Mouse (Mus musculus) monocyte, adult 5-6 weeks (primary cell): ENCODE measurements at regions not wholly inside any gene's neighbourhood (a gene's known extent, or its start where the extent isn't known, plus 50 kb on each side); places are given as distances from the start of the nearest gene placed in this dataset.
"Not testable (repeated sequence)": the region's sequence is repeated elsewhere in the genome, so short reads cannot be mapped to it uniquely, and the experiment has no call there.

ENCODE experiments used
- ATAC-seq: fragments of 153-309, 156-312 bp; replicated peaks from 2 replicates; pipeline ENCODE4 v1.8.0; 2017; ENCODE audit warnings: mild to moderate bottlenecking; ENCODE audit not compliant: low TSS enrichment, insufficient number of reproducible peaks, severe bottlenecking, poor library complexity, low FRiP score

- ATAC-seq: no peak
These were observed 98.3 kb upstream of the Rad23b start for GRCm38 (mm10) chr4:55251546-55251945.

DNA sequence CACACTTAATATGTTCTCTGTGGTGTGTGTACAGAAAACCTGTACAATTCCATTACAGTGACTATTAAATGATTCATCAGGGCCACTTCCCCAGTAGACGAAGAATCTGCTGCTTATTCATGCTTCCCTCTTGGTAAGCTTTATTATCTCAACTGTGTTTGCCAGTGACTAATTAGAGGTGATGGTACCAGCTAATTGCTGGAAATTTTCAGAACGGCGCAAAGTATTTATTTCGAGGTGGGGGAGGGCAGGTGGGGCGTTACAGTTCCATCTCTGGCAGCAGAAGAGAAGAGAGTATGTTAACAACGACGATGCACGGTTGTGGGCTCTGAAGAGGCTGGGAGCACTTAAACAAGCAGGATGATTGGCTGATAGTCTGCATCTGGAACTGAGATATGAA lies 96.1 kb upstream of the Rad23b start:
- no peak for ATAC-seq

- ATAC-seq: no peak
These were observed 77.7 kb upstream of the Rad23b start for GRCm38 (mm10) chr4:55271965-55272630.

DNA sequence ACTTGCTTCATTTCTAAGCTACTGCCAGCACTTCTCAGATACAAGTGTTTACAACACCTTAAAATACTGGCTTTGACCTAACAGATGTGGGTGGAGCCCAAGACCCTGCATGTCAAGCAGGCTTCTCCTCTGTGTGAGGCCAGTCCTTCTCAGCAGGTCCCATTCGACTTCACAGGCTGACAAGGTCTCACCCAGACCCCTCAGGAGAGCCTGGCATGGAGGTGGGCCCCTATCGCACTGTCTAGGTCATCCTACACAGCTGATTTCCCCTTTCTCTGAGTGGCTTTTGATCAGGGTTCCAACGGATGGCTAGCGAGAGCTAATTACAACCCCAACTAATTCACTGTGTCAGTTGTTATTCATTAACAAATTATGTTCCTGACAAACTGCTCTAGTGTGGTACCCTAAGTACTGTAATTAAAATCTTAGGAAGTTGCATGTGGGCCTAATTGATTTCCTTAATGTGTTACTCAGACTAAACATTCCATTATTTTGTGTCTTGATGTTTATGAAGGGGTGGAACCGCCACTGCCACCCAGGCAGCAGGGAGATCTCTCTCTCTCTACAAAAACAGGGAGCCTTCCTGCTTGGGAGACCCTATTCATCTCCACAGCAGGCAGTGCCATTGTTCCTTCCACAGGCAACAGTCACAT lies 73.4 kb upstream of the Rad23b start:
- ATAC-seq: no peak

DNA sequence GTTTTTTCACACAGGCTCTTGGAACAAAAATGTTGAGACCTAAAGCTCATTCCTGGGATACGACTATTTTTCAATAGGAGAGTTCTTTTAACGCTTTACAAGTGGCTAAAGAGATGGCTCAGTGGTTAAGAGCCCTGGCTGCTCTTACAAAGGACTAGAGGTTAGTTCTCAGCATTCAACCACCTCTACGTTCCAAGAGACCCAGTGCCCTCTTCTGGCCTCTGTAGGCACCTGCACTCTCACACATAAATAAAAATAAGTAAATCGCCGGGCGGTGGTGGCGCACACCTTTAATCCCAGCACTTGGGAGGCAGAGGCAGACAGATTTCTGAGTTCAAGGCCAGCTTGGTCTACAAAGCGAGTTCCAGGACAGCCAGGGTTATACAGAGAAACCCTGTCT lies 70.5 kb upstream of the Rad23b start:
- ATAC-seq: not testable (repeated sequence)

- no peak for ATAC-seq
These were observed 69.1 kb upstream of the Rad23b start for GRCm38 (mm10) chr4:55280706-55281105.

DNA sequence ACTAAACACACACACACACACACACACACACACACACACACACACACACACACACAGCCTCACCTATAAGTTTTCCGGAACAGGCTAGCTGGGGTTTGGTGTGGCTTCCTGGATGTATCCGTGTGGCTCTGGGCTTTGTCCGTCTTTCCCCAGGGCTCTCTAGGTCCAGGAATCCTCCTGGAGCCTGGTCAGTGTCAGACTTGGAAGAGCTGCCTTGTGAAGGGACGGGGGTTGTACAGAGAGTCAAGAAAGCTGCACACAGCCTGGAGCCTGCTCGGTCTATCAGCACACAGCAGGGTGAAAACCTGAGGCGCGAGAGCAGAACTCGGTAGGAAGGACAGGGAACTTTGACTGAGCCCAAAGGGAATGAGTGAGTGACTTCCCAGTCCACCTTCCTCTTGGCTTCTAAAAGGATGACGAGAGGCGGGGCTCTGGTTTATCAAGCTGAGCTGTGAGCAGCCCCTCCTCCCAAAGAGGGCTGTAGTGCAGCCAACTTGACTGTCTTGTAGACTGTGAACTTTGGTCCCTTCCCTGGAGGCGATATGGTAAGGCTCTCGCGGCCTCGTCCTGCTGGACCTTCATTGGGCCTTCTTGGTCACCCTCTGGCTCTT lies 68.3 kb upstream of the Rad23b start:
- no peak for ATAC-seq

GRCm38 (mm10) chr4:55282474-55282873 lies 67.4 kb upstream of the Rad23b start:
- no peak for ATAC-seq

DNA sequence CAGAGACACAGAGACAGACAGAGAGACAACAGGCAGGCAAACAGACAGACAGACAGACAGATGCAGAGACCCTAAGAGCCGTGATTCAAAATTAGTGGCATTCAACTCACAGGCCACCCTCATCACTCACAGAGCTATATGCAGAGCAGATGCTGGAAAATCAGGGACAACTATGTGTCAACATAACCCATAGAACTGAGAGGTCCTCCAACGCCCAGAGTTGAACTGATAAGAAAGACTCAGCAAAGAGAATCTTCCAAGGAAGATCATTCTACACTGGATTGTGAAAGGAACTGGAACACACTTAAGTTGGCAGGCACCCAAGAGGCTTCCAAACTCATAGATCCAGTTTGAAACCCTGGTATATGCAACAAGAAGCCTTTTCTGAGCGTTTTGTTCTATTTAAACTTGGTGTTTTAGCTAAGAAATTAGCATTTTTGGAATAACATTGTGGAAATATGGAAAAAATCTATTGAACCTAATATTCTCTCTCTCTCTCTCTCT lies 65.1 kb upstream of the Rad23b start:
- ATAC-seq: no peak

DNA sequence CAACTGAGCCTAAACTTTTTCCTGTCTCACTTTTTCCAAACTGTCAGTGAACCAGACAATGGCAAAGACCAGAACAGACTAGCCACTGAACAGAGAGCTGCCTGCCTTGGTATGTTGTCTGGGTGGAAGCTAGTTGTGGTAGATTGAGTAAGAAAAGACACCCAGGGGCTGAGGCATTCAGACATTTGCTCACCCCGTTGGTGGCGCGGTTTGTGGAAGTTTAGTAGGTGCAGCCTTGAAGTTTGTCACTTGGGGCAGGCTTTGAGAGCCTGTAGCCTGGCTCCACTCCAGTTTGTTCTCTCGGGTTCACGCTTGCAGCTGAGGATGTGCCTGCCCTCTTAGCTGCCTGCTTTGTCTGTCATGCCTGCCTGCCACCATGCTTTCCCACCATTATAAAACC lies 64.2 kb upstream of the Rad23b start:
- no peak for ATAC-seq

GRCm38 (mm10) chr4:55288456-55288855 lies 61.4 kb upstream of the Rad23b start:
- no peak for ATAC-seq

DNA sequence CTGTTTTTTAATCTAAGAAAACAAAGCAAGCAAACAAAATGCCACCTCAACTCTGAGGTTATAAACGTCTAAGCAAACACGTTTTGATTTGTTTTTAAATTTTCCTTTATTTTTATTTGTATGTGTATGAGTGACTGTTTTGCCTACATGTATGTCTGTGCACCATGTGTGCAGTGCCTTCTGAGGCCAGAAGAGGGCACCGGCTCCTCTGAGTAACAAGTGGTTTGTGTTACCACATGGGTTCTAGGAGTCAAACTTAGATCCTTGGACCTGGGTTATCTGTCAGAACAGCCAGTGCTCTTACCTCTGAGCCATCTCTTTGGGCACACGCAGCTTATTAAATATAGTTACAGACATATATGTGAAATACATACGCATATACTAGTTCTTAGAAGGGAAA lies 57.6 kb upstream of the Rad23b start:
- no peak for ATAC-seq

- no peak for ATAC-seq
These were observed 57.1 kb upstream of the Rad23b start for GRCm38 (mm10) chr4:55292701-55293100.

GRCm38 (mm10) chr4:55293347-55294079 lies 56.3 kb upstream of the Rad23b start:
- ATAC-seq: no peak

- no peak for ATAC-seq
These were observed 55.6 kb upstream of the Rad23b start for GRCm38 (mm10) chr4:55294255-55294687.

- no peak for ATAC-seq
These were observed 52.0 kb upstream of the Rad23b start for GRCm38 (mm10) chr4:55297841-55298240.
